Mouse (Mus musculus): ENCODE results near the gene Mecom.
"Not testable (repeated sequence)": the region's sequence is repeated elsewhere in the genome, so short reads cannot be mapped to it uniquely, and the experiment has no call there.

Gene Mecom

DNA sequence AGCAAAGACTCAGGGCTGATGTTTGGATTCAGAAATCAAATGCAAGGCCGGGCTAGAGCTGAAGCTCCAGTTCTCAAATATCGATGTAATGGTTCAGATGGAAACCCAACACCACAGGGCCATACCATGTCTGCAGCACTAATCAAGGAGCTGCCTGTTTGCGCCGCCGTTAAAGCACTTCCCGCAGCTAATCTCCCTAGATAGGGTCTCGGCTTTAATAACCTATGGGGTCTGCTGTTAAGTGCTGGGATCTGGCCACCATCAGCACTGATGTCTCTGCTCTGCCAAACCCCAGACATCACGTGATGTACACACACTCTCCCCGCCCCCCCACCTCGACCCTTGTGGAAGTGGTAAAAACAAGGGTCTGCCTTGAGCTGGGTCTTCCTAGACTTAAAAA is 289.4 kb downstream of the Mecom start:
- intact Hi-C loops (cut with DNase I): no loop called here

DNA sequence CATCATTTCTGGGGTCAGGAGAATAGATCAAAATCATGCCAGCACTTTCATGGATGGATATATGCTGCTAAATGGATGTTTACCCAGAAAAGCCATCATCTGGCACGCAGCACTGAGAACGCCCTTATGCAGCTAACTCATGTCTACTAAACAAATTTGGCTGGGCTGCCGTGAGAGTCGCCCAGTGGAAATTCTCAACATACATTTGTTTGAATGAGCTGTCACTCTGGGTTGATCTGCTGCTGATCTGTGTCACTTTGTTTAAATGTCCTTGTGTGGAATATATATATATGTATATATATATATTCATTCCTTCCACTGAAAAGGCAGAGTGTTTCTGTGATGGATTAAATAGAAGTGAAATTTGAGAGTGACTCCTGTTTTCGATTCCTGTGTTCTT is 290.0 kb downstream of the Mecom start:
- intact Hi-C loops (cut with DNase I): no loop called here

DNA sequence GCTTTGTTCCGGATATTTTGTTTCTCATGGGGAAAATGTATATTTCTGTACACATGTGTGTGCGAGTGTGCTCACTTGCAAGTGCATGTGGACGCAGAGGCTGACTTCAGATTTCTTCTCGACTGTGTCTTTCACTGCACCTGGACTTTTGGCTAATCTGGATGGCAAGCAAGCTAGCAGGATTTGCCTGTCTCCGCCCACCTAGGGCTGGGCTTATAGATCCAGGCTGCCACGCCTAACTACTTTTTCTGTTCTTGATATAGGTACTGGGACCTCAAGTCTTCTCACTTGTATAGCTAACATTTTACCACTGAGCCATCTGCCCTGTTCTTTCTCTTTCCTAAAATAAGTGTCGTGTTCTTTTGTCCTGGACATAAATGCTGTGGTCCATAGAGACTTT is 290.9 kb downstream of the Mecom start:
- intact Hi-C loops (cut with DNase I): no loop called here

DNA sequence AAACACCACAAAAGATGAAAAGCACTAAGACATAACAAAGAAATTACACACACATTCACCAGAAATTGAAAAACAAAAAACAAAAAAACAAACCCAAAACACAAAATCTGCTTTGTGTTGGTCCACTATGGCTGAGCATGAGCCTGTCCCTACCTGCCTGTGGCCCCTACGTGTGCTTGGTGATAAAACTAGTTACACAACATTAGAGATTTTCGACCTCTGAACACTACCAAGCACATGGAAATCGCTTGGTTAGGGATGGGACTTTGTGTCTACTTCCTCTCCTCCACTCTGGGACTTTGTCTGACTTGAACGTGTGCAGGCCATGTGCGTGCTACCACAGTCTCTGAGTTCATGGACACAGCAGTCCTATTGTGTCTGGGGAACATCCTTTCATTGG is 292.0 kb downstream of the Mecom start:
- intact Hi-C loops (cut with DNase I): no loop called here

DNA sequence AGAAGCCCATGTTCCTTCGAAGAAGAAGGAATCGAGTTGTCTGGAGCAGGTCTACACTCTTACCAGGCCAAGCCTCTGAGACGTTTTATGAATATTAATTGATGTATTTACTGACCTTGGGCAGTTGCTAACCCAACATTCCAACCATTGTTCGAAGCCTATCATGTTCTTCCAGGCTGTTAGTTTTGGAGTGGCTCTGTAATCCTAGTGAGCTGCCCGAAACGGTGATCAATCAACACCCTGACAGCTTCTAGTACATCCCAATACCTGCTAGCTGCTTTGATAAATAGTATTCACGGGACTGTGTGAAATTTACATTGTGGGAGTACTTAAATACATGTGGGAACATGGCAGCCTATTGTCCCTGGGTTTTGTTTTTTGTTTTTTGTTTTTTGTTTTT is 293.4 kb downstream of the Mecom start:
- intact Hi-C loops (cut with DNase I): no loop called here

DNA sequence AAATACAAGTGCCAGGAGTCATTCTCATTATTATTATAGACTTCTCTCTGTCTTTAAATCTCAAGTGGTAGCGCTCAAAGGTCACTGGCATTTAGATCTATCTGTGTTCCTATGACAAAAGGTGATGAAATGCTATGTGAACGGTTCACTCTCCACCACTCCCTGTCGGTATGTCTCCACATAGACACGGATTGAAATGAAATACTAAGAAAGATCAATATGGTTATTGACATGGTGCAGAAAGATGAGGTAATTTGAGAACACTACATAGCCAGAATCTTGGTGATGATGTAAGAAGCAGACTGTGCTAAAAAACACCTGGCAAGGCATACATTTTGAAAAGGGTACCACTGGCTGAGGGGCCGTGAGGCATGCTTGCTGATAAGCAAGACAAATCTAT is 294.1 kb downstream of the Mecom start:
- intact Hi-C loops (cut with DNase I): no loop called here

GRCm38 (mm10) chr3:30248656-30249384 is 299.0 kb downstream of the Mecom start:
- intact Hi-C loops (cut with DNase I): no loop called here

GRCm38 (mm10) chr3:30247256-30247655 is 300.6 kb downstream of the Mecom start:
- intact Hi-C loops (cut with DNase I): no loop called here

- intact Hi-C loops (cut with DNase I): no loop called here
Observed at GRCm38 (mm10) chr3:30246431-30247041, 301.3 kb downstream of the Mecom start.

DNA sequence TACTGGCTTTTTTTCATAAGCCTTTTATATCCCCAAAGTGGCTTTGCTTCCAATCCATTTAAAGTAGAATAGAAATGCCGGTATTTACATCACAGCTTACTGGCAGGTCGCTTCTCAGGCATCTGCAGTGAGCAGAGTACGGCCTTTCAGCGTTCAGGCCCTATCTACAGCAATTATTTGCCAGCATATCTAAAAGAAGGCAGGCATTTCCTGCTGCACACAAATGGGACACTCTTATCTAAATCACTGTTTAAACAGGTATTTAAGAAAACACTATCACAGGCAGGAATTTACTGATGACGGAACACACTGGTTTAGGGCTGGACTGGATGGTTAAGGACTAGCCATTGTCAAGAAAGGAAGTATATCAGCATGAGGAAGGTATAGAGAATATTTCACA is 301.9 kb downstream of the Mecom start:
- intact Hi-C loops (cut with DNase I): no loop called here

GRCm38 (mm10) chr3:30244401-30244871 is 303.4 kb downstream of the Mecom start:
- intact Hi-C loops (cut with DNase I): no loop called here

GRCm38 (mm10) chr3:30243776-30244275 is 304.0 kb downstream of the Mecom start:
- intact Hi-C loops (cut with DNase I): no loop called here

DNA sequence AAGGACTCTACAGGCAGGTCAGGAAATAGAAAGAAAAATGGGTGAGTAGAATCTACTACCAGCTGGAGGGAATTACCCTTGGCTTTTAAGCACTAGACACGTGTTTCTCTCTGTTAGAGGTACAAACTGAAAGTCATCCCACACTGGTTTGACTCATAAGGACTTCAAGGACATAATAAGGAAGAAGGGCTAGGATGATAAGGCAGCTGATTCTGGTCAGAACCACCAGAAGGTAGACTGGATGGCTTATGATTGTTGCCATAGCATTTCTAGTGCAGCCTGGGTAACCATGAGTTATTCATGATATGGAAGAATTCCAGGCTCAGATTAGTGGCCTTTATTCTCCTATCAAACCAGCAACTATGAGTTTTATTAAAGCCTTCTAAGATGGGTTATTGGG is 308.4 kb downstream of the Mecom start:
- intact Hi-C loops (cut with DNase I): no loop called here

- intact Hi-C loops (cut with DNase I): no loop called here
Observed at GRCm38 (mm10) chr3:30237493-30237892, 310.3 kb downstream of the Mecom start.

DNA sequence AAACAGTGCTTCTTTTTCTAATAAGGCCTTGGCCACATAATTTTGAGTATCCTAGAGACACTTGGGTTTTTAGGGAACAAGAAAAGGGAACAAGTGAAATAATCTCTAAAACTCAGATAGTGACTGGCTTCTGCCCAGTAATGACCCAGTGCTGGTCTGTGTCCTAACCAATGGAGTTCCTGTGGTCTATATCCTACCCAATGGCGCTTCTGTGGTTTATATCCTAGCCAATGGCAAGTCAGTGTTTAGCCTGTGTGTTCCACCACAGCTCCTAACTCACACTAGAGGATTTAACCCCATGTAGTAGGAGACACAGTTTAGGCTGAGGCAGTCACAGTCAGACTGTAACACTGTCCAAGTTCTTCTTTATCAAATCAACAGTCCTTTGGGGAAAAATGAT is 313.8 kb downstream of the Mecom start:
- intact Hi-C loops (cut with DNase I): no loop called here

- intact Hi-C loops (cut with DNase I): no loop called here
Observed at GRCm38 (mm10) chr3:30227964-30228670, 319.7 kb downstream of the Mecom start.

GRCm38 (mm10) chr3:30226928-30227370 is 320.9 kb downstream of the Mecom start:
- intact Hi-C loops (cut with DNase I): no loop called here

DNA sequence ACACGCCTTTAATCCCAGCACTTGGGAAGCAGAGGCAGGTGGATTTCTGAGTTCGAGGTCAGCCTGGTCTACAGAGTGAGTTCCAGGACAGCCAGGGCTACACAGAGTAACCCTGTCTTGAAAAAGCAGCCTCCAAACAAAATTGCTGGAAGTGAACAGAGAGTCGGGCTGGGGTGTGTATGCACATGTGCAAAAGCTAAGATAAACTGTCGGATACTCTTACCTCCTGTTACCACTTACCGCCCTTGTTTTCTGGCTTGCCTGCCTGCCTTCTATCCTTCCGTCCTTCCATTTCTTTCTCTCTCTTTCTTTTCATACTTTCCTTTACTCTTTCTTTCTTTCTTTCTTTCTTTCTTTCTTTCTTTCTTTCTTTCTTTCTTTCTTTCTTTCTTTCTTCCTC is 322.6 kb downstream of the Mecom start:
- intact Hi-C loops (cut with DNase I): not testable (repeated sequence)

GRCm38 (mm10) chr3:30220701-30221412 is 327.0 kb downstream of the Mecom start:
- intact Hi-C loops (cut with DNase I): no loop called here

DNA sequence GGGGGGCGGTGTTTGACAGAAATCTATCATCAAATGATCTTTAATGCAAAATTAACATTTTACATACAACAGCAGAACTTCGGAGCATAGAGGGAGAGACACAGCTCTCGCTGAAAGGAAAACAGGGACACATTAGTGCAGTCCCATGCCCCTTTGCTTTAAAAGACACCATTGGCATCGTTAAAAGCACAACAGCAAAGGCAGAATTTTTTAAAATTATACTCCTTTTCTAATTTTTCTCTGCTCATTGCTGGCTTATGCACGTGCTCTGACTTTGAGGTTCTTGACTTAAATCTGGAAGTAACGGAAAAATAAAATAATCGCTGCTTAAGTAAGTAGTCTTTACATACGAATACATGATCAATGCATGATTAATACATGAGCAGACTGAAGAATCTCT is 327.9 kb downstream of the Mecom start:
- intact Hi-C loops (cut with DNase I): no loop called here

DNA sequence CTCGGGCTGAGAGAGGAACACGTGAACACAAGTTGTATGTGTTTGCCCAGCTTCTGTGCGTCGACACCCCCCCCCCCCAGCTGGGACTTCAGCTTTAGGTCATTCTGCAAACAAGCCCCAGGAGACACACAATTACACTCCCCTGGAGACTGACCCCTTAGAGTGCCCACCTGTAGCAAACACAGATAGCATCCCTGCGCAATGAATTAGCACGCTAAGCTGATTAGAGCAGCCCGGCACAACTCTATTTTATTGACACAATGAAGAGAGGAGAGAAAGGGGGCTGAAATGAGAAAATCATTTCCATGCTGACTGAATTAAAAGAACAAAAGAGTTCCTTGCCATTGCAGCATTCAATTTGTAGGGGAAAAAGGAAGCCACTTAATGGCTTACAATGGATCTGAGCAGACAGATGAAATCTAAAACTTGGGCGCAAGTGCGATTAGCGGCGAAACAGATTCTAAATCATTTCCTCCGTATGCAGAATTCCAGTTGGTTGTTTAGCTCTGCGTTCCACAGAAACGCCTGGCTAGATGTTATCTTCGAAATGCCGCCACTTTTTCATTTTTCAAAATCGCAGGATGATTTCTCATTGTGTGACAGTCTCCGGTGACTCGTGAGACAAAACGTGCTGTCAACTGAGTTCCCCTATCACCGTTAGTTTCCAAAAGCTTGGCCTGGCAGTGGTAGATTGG is 328.5 kb downstream of the Mecom start:
- intact Hi-C loops (cut with DNase I): no loop called here

Measured in adrenal gland (tissue).